Mouse (Mus musculus) macrophage (primary cell): ENCODE results near the gene Gm1043. TPM values are rescaled to one million over a fixed set of nuclear protein-coding genes. Genes with fewer than 3 reads are reported as not detected.
A peak's percentile ranks its signal among the peaks of the same experiment; 100 is the strongest.

Source experiments
- H3K27ac ChIP-seq: fragments of 350-480 bp; formaldehyde crosslinking; 2 replicates; pipeline ENCODE4 v1.9.0; 2021
- H3K36me3 ChIP-seq: fragments of 350-480 bp; formaldehyde crosslinking; 2 replicates; pipeline ENCODE4 v1.9.0; 2021; ENCODE audit errors: inconsistent target
- H3K4me3 ChIP-seq: fragments of 350-480 bp; formaldehyde crosslinking; 2 replicates; pipeline ENCODE4 v1.9.0; 2021; ENCODE audit errors: inconsistent target
- H3K79me2 ChIP-seq: fragments of 350-480 bp; formaldehyde crosslinking; 2 replicates; pipeline ENCODE4 v1.9.0; 2021; ENCODE audit errors: inconsistent target
- WGBS: methylation state at CpG from one replicate; pipeline ENCODE4 v1.1.7; 2026; ENCODE audit warnings: inconsistent platforms; ENCODE audit not compliant: missing documents; 5-methylcytosine and 5-hydroxymethylcytosine counted together
- polyA plus RNA-seq: library from polyadenylated mRNA; stranded (reverse); fragments of 250-400 nt; gene quantifications from 3 replicates; pipeline ENCODE4 v1.2.4, GENCODE M21; 2018; ENCODE audit warnings: inconsistent platforms

Gene Gm1043
- polyA plus RNA-seq, 1 experiment from 2014 or later: not detected

DNA sequence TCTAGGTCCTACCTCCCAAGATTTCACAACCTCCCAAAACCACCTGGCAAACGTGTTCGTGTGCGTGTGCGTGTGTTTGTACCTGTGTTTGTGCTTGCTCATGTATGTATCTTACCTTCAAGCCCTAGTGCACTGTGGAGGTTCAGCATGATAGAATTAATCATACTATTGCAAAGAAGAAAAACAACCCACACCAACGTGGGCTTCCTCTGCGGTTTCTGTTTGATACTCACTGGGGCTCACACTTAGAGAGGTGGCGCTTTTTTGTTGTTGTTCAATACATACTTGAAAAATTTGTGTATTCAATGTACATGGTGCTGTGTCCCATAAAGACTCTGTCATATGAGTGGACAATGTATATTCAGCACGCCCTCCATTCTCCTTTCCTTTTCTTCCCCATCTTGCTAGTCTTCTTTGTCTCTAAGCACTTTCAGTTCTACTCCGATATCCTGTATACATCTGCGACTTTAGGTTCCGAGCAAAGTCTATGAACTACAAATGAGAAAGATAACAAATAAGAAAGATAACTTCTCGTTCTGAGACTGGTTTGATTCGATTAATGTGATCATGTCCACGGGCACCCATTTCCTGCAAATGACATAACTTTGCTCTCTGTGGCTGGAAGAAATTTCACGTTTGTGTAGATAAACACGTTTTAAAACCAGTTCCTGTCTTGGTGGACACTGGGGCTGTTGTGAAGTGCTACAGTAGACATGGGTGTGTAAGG is 33.6 kb upstream of the Gm1043 start:
- Histone ChIP-seq H3K4me3 (peak overlapping the region; percentile 13), H3K27ac (no peak overlapping the region)
- 9% methylated on average over 16 of the region's 16 CpGs for whole genome bisulfite sequencing

DNA sequence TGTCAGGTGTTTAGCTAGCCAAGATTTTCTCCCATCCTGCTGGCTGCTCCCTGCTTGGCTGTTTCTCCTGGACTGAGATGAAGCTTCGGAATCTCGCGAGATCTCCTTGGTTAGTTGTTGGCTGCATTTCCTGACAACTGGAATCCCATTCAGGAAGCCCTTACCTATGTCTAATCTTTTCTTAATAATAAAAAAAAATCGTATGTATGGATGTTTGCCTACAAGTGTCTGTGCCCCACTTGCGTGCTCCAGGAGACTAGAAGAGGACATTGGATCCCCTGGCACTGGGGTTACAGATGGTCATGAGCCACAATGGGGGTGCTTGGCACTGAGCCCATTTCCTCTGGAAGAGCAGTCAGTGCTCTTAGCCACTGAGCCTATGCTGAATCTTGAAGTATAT is 32.3 kb upstream of the Gm1043 start:
- H3K27ac ChIP-seq: no peak overlapping the region
- 92% methylated on average over 5 of the region's 5 CpGs for WGBS
- no peak overlapping the region for H3K4me3 ChIP-seq
- no peaks in the 10 kb centered on the region for H3K36me3 ChIP-seq
- no peaks in the 10 kb centered on the region for H3K79me2 ChIP-seq

More for the DNA sequence above, 33.6 kb upstream of the Gm1043 start:
- Histone ChIP-seq H3K36me3 (no peaks in the 10 kb centered on the region), H3K79me2 (no peaks in the 10 kb centered on the region)

DNA sequence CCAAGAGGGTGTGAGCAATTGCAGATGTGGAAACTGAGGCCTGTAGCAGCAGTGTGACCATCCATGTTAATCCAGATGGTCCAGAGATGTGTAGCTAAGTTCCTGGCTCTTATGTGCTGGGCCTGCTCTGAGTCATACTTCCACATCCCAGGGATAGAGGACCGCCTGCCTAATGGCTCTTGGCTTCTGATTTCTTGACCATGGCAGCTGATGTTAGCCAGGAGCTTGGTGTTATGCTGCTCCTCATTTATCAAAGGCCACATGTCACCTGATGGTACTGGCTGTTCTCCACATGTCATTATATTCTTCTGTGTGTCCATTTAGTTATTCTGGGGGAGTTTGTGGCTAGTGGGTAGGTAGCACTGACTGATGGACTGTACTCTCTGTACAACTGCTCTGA is 29.4 kb upstream of the Gm1043 start:
- no peak overlapping the region for H3K4me3 ChIP-seq
- H3K27ac ChIP-seq: no peak overlapping the region
- no peaks in the 10 kb centered on the region for H3K79me2 ChIP-seq
- no peaks in the 10 kb centered on the region for H3K36me3 ChIP-seq
- whole genome bisulfite sequencing: 92% methylated on average over 1 of the region's 1 CpGs

DNA sequence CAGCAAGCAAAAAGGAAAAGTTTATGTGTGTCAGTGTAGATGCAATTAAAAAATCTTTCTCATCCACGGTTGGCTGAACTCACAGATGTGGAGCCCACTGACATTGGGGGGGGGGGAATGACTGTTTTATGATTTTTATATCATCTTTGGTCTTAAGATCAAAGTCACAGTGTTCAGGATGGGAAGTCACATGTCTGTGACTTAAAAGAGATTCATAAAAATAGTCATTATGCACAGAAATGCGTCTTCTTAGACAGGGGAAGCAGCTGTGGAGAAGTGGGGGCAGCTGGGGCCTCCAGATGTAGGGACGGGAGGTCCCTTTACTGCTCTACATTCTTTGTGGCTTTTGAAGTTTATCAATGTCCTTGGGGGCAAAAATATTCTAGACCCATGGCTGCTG is 28.7 kb upstream of the Gm1043 start:
- H3K4me3 ChIP-seq: no peak overlapping the region
- H3K79me2 ChIP-seq: no peaks in the 10 kb centered on the region
- no peaks in the 10 kb centered on the region for H3K36me3 ChIP-seq
- no peak overlapping the region for H3K27ac ChIP-seq
- WGBS: 52% methylated on average over 3 of the region's 3 CpGs

DNA sequence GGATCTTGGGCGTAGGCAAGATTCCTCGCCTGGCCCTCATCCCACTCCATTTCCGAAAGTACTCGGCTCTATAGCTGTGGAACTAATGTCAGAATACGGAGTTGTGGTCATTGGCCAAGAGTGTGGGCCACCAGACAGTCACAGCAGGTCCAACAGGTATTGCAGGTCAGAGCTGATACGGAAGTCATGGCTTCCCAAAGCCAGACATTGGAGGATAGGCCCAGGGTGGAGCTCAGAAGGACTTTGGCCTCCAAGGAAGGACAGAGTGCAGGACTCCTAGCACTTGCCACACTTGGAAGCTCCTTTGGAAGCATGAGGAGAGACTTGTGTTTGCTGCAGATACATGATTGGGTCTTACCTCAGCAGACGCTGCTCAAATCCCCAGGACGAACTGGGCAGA is 23.6 kb upstream of the Gm1043 start:
- Histone ChIP-seq H3K79me2 (no peaks in the 10 kb centered on the region), H3K27ac (no peak overlapping the region), H3K36me3 (no peaks in the 10 kb centered on the region), H3K4me3 (no peak overlapping the region)
- 92% methylated on average over 8 of the region's 8 CpGs for WGBS

DNA sequence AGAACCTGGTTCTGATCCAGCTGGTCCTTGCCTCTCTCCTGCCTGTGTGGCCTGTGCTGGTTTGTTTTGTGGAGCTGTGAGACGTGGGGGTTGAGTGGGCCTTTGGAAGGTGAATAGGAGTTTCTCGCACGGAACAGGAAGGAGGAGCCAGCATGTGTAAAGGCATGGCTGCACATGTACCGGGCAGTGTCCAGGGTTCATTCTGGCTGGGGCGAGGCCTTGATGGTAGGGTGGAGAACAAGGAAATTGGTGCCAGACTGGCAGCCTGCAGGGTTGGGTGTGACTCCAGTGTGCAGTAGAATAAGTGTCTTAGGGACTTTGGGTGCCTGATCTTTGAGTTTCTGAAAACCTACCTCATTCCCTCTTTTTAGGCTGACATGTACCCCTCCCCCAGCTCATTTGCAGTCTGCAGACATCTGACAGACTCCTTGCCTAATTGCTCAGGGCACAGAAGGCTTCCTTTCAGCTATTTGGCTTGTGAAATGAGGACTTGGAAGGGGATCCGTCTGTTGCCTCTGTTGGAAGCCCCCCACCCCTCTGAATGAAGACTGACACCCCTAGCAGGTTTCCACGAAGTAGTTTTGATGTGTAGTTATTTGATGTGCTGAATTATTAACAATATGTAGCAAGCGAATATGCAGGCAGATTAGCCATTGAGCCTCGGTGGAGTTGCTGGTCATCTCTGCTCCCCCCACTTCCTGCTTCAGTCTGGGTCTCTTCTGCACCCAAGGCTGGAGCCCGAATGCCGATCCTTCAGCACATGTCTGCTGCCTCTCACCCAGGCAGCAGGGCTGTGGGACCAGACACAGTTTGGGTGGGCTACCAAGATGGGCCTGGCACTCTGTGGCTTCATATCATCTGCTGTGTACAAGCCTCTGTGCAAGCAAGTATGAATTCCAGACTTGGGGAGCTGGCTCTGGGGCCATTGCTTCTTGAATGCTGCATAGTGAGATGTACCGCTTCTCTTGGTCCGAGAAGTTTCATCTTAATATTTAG is 20.4 kb upstream of the Gm1043 start:
- Histone ChIP-seq H3K36me3 (no peaks in the 10 kb centered on the region), H3K27ac (no peak overlapping the region), H3K79me2 (no peaks in the 10 kb centered on the region), H3K4me3 (no peak overlapping the region)
- 93% methylated on average over 13 of the region's 13 CpGs for WGBS

DNA sequence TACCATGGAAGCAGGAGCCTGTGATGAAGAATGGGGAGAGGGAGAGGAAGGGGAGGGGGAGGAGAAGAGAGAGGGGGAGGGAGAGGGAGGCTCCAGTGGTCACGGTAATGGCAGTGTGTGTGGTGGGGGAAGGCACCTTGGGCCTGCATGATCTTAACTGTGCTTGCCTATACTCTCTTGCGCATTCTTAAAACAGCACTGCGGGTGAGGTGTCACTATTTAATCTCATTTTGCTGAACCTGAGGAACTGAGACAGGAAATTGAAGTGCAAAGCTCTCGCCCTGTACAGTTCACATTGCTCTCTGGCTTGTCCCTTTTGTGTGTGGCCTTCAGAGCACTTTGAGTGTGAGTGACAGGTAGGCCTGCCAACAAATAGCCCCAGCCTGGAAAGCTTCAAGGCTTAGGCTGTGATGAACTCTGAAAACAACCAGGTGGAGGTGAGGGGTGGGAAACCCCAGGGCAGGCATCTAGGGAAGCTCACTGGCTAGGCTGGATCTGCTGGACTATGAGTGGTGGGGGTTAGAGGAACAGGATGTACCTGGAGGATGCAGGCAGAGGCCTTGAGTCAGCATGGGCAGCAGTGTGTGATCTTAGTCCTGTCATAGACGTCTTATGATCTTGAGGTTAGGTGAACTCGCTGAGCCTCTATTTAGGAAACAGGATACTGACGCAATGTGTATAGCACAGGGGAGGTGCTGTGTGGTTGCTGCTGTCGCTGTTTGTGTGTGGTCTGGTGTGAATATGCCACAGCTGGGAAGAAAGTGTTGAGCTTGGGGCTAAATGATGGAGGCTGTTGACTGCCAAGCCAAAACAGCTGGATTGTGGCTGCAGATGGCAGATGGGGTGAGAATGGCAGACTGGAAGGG is 18.2 kb upstream of the Gm1043 start:
- Histone ChIP-seq H3K36me3 (no peaks in the 10 kb centered on the region), H3K27ac (no peak overlapping the region), H3K79me2 (no peaks in the 10 kb centered on the region), H3K4me3 (no peak overlapping the region)
- 40% methylated on average over 8 of the region's 8 CpGs for WGBS

DNA sequence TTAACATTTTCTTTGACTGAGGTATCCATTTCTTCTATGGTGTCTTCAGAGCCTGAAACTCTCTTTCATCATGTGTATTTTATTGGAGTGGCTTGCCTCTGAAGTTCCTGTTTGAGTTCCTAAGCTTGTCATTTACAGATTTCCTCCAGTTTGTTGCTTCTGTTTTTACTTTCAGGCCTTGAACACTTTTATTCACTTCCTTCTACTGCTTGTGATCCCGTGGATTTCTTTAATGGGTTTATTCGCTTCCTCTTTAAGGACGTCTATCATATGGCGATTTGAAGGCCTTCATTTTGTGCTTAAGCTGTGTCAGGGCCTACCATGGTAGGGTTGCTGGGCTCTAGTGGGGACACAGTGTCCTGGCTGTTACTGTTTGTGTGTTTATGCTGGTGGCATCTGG is 11.5 kb upstream of the Gm1043 start:
- no peak overlapping the region for H3K27ac ChIP-seq
- H3K79me2 ChIP-seq: no peaks in the 10 kb centered on the region
- H3K4me3 ChIP-seq: no peak overlapping the region
- no peaks in the 10 kb centered on the region for H3K36me3 ChIP-seq
- 9% methylated on average over 4 of the region's 4 CpGs for WGBS

DNA sequence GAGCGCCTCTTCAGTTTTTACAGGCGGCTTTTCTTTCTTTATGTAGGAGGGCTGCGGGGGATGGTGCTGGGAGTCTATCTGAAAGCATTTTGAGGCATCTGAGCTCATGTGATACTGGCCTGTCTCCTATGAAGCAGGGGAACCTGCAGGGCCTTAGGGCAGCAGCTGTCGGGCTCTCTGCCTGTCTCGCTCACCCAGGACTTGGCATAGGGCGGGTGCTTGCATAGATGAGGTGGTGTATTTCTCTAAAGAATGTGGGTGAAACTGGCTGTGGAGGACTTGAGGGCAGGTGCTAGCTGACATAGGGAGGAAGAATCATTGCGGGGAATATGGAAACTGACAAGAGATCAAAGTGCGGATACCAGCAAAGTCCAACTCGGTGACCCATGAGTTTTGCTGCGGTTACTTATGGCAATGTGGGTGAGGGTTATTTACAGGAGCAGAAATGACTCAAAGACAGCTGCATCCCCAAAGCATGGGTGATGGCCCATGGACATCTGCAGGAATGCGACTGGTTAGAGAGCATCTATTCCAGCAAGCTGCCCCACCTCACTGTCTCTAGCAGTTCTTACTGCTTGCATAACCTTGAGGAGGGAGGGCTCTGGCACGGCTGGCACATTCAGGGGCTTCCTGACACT is 8.4 kb upstream of the Gm1043 start:
- Histone ChIP-seq H3K27ac (no peak overlapping the region), H3K79me2 (no peaks in the 10 kb centered on the region), H3K4me3 (no peak overlapping the region), H3K36me3 (no peaks in the 10 kb centered on the region)
- WGBS: 67% methylated on average over 12 of the region's 12 CpGs

DNA sequence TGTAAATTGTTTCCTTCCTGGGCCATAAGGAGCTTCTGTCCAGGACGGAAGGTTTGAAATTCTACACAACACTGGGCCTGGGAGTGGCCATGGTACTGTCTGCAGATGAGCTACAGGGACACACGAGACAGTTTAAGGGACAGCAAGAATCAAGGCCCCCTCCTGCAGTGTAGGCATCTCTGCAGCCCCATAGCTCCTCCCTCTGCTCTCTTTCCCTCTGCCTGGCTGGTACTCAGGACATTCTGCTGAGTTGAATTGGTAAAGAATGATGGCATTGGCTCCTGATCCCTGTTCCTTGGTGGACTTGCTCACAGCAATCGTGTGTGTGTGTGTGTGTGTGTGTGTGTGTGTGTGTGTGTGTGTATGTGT is 7.9 kb upstream of the Gm1043 start:
- 32% methylated on average over 3 of the region's 3 CpGs for WGBS
- H3K27ac ChIP-seq: no peak overlapping the region
- no peaks in the 10 kb centered on the region for H3K36me3 ChIP-seq
- no peaks in the 10 kb centered on the region for H3K79me2 ChIP-seq
- no peak overlapping the region for H3K4me3 ChIP-seq

DNA sequence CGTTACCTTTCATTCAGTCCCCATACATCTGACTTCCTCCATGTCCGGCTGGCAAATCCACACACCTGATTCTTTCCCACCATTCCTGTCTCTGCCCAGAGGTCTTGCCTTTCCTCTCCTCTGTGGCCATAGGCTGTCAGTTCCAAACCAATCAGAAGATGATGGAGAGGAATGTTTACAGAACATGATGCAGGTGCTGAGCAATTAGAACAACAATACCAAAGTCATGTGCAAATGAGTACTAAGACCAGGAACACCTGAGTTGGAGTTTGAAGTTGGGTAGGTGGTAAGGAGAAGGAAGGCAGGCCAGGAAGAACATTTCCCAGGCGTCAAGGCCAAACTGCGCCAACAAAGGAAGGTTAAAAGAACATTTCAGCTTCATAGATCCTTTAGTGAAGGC is 5.7 kb upstream of the Gm1043 start:
- H3K27ac ChIP-seq: no peak overlapping the region
- no peak overlapping the region for H3K4me3 ChIP-seq
- H3K79me2 ChIP-seq: no peaks in the 10 kb centered on the region
- WGBS: 90% methylated on average over 4 of the region's 4 CpGs
- H3K36me3 ChIP-seq: no peaks in the 10 kb centered on the region

DNA sequence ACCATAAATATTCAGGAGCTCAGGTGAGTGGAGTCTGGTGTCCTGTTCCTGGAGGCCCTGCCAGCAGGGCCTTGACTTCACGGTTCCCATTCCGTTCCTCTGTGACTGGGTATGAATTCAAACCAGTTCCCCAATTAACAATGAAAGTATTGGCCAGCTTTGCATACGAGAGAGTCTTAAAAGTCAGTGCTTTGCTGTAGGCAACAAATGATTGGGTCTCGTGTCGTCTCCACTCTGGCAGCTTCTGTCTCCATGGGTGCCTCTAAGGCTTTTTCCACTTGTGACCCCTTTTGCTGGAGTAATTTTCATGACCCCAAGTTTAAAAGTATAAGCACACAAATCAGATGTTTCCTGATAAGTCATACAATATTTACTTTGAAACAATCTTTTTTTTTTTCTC is 4.6 kb upstream of the Gm1043 start:
- WGBS: 98% methylated on average over 5 of the region's 5 CpGs

DNA sequence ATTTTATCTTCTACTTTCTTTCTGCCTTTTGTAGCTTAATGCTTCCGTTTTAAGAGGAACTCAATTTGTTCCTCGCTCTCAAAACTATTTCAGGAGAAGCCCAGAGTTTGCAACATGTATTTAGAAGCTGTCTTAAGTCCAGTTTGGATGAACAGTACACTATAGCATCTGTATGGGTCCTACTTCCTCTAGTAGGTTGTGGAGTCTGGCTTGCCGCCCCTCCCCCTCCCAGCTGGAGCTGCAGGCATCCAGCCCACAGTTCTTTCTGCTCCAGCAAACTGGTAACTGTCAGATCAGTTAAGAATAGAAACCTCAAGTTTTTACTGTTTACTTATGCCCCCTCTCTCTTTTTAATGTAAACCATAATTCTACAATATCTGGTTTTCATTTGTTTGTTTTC is 2.8 kb upstream of the Gm1043 start:
- H3K27ac ChIP-seq: no peak overlapping the region
- no peaks in the 10 kb centered on the region for H3K36me3 ChIP-seq
- 6% methylated on average over 3 of the region's 3 CpGs for WGBS

More for the DNA sequence above, 4.6 kb upstream of the Gm1043 start:
- Histone ChIP-seq H3K27ac (no peak overlapping the region), H3K79me2 (no peaks in the 10 kb centered on the region), H3K4me3 (no peak overlapping the region), H3K36me3 (no peaks in the 10 kb centered on the region)

DNA sequence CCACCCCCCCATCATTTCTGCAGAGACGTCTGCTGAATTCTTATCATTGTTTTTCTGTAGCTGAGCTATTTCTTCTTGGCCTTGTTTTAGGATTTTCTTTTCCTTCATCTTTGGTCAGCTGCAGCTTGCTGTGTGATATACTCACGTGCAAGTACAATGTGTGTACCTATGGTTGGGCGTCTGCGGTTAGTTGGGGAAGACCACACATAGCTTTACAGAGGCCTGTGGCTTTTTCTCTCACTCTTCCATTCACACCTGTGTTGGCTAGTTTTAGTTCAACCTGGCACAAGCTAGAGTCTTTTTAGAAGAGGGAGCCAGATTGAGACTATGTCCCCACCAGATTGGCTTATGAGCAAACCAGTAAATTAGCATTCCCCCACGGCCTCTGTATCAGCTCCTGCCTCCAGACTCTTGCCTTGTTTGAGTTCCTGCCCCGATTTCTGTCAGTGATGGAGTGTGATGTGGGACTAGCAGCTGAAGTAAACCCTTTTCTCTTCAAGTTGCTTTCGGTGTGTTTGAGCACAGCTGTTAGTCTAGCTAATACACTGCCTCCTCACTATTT is 1.9 kb upstream of the Gm1043 start:
- WGBS: 88% methylated on average over 7 of the region's 7 CpGs
- Histone ChIP-seq H3K79me2 (no peaks in the 10 kb centered on the region), H3K4me3 (no peak overlapping the region), H3K27ac (no peak overlapping the region), H3K36me3 (no peaks in the 10 kb centered on the region)

More for the DNA sequence above, 2.8 kb upstream of the Gm1043 start:
- no peak overlapping the region for H3K4me3 ChIP-seq
- H3K79me2 ChIP-seq: no peaks in the 10 kb centered on the region
